Mouse (Mus musculus) hindbrain, embryonic 10.5 days (tissue): Measurements from ENCODE around the gene Slc6a4. TPM values are rescaled to one million over a fixed set of nuclear protein-coding genes. Genes with fewer than 3 reads are reported as not detected.

ENCODE experiments used
- DNase-seq: peaks from one replicate; pipeline ENCODE4 v3.0.0-alpha.2; 2017; ENCODE audit warnings: low spot score
- H3K27ac ChIP-seq: fragments of 300-500 bp; sonication (generic); 2 replicates; pipeline ENCODE4 v1.5.1; 2016; ENCODE audit warnings: mild to moderate bottlenecking, moderate library complexity
- H3K27me3 ChIP-seq: fragments of 300-500 bp; sonication (generic); 2 replicates; pipeline ENCODE4 v1.6.1; 2016; ENCODE audit warnings: mild to moderate bottlenecking; ENCODE audit not compliant: poor library complexity, insufficient read depth, severe bottlenecking
- H3K36me3 ChIP-seq: fragments of 300-500 bp; sonication (generic); 2 replicates; pipeline ENCODE4 v1.6.1; 2016; ENCODE audit warnings: mild to moderate bottlenecking, moderate library complexity
- H3K4me1 ChIP-seq: fragments of 300-500 bp; sonication (generic); replicated peaks from 2 replicates; pipeline ENCODE4 v1.6.1; 2016; ENCODE audit warnings: mild to moderate bottlenecking
- H3K4me3 ChIP-seq: fragments of 300-500 bp; sonication (generic); 2 replicates; pipeline ENCODE4 v1.5.1; 2016; ENCODE audit warnings: mild to moderate bottlenecking, moderate library complexity
- H3K9me3 ChIP-seq: fragments of 300-500 bp; sonication (generic); 2 replicates; pipeline ENCODE4 v1.6.1; 2016; ENCODE audit warnings: mild to moderate bottlenecking, moderate library complexity
- WGBS: fragments of 180-500 bp; shearing (Covaris S2); methylation state at CpG from one replicate; pipeline ENCODE4 v1.1.7; 2016; 5-methylcytosine and 5-hydroxymethylcytosine counted together
- polyA plus RNA-seq: library from polyadenylated mRNA; unstranded; fragments of >200 nt; fragmentation: Nextera tagmentation; extraction: Ambion mirVana; gene quantifications from 2 replicates; pipeline ENCODE4 v1.2.1, GENCODE M21; 2016

The Slc6a4 gene
- polyA plus RNA-seq, 1 experiment from 2014 or later = 0.63 TPM

DNA sequence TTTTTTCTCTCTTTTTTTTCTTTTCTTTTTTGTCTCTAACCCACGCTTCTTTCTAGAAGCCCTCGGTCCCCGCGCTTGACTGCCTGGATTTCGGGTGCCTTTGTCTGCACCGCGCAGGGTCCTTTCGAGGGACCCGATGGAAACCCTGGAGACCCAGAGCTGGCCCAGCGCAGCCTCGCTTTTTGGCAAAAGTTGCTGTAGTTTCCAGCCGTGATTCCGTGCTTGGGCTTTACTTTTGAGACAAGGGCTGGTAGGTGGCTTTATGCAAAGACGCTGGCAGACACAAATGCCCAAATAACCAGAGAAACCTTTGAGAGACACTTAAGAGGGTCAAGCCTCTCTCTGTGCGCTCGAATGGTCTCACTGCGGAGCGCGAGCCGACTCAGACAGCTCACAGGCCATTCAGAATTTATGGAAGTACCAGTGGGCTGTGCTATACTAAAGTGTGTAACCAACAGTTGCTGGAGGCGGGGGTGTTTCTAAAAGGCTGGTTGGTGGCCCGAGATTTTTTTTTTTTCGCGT lies 363 bp downstream of the Slc6a4 start:
- H3K27ac ChIP-seq = no peak overlapping the region; the same call in 1 of the 2 replicates
- no peaks in the 10 kb centered on the region for H3K9me3 ChIP-seq
- peaks cover 79% of the 10 kb centered on the region for H3K27me3 ChIP-seq
- no peaks in the 10 kb centered on the region for H3K36me3 ChIP-seq
- H3K4me3 ChIP-seq = peak overlapping the region; percentile 53
- 13% methylated on average over 24 of the region's 24 CpGs for WGBS
- peaks cover 32% of the 10 kb centered on the region for H3K4me1 ChIP-seq
- peak; percentile 55 for DNase-seq

DNA sequence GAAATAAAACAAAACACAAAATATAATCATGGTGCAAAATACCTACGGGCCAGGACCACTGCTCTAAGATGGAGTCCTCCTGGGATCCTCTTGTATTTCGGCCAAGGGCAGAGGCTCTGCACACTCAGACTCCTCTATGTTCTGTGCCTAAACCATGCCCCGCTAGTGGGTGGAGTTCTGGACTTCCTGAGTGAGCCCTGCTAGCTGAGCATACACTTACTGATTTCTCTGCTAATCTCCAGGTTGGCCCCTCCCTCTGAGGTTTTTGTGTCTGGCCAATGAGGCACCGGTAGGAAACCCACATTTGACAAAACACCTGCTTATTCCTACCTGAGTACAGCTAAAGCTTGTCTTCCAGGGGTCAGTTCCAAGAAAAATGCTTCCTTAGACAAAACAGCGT lies 2.3 kb downstream of the Slc6a4 start:
- Histone ChIP-seq H3K4me3 (no peak overlapping the region), H3K4me1 (peaks cover 30% of the 10 kb centered on the region), H3K27me3 (peaks cover 74% of the 10 kb centered on the region), H3K36me3 (no peaks in the 10 kb centered on the region), H3K9me3 (no peaks in the 10 kb centered on the region), H3K27ac (no peak overlapping the region)
- 63% methylated on average over 5 of the region's 5 CpGs for WGBS
- DNase-seq = no peak

DNA sequence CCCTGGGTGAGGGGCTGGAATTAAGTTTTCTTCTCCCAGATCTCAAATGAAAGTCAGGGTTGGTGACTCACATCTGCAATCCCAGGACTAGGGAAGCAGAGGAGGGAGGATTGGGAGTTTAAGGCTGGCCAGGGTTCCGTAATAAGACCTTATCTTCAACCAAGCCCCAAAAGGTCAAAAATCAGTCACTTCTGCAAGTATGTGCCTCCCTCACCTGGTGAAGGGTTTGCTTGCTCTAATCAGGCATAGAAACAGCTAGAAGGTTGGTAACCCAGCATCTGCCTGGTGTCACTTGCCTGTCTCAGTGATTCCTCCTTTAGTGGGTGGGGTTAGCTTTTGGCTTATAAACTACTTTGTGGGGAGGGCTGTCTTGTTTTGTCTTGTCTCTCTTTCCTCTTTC lies 4.0 kb downstream of the Slc6a4 start:
- Histone ChIP-seq H3K27me3 (peaks cover 58% of the 10 kb centered on the region), H3K4me3 (no peak overlapping the region), H3K4me1 (peaks cover 16% of the 10 kb centered on the region), H3K36me3 (no peaks in the 10 kb centered on the region), H3K9me3 (no peaks in the 10 kb centered on the region), H3K27ac (no peak overlapping the region)
- no peak for DNase-seq
- 83% methylated on average over 1 of the region's 1 CpGs for WGBS

DNA sequence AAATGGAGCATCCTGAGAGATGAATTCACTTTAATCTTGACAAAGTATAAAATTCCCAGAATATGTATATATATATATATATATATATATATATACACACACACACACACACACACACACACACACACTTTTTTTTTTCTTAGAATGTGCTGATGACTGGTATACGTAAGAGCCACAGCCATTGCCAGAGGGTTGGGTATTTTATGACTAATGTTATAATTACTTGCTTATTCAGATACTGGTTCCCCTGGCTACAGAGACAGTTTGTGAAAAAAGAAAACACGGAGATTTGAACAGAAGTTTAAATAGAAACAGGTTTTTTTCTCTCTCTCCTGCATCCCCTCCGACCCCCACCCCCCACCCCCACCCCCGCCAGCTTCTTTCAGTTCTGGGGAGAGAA lies 7.5 kb downstream of the Slc6a4 start:
- Histone ChIP-seq H3K27ac (no peak overlapping the region), H3K4me1 (no peaks in the 10 kb centered on the region), H3K27me3 (peaks cover 22% of the 10 kb centered on the region), H3K4me3 (no peak overlapping the region), H3K9me3 (no peaks in the 10 kb centered on the region), H3K36me3 (no peaks in the 10 kb centered on the region)
- no peak for DNase-seq
- WGBS = 63% methylated on average over 4 of the region's 4 CpGs

DNA sequence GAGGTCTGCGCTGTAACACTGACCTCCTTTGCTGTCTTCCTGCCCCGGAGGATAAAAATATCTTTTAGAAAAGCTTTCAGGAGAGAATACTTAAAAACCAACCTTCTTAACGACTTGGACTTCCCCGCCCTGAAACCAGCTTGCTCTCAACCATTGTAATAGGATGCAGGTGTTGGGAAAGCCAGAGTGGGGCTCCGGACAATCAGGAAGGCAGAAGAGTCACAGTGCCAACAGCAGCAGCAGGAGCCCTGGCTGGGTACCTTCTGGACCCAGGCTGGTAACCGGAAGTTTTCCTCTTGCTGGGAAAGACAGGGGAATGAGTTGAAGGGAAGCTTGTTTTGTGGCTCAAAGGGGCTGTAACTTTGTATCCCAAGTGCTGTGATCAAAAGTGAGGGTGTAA lies 8.2 kb downstream of the Slc6a4 start:
- no peaks in the 10 kb centered on the region for H3K9me3 ChIP-seq
- no peak overlapping the region for H3K27ac ChIP-seq
- DNase-seq = no peak
- no peak overlapping the region for H3K4me3 ChIP-seq
- WGBS = 57% methylated on average over 6 of the region's 6 CpGs
- H3K4me1 ChIP-seq = no peaks in the 10 kb centered on the region
- no peaks in the 10 kb centered on the region for H3K36me3 ChIP-seq
- peaks cover 15% of the 10 kb centered on the region for H3K27me3 ChIP-seq

DNA sequence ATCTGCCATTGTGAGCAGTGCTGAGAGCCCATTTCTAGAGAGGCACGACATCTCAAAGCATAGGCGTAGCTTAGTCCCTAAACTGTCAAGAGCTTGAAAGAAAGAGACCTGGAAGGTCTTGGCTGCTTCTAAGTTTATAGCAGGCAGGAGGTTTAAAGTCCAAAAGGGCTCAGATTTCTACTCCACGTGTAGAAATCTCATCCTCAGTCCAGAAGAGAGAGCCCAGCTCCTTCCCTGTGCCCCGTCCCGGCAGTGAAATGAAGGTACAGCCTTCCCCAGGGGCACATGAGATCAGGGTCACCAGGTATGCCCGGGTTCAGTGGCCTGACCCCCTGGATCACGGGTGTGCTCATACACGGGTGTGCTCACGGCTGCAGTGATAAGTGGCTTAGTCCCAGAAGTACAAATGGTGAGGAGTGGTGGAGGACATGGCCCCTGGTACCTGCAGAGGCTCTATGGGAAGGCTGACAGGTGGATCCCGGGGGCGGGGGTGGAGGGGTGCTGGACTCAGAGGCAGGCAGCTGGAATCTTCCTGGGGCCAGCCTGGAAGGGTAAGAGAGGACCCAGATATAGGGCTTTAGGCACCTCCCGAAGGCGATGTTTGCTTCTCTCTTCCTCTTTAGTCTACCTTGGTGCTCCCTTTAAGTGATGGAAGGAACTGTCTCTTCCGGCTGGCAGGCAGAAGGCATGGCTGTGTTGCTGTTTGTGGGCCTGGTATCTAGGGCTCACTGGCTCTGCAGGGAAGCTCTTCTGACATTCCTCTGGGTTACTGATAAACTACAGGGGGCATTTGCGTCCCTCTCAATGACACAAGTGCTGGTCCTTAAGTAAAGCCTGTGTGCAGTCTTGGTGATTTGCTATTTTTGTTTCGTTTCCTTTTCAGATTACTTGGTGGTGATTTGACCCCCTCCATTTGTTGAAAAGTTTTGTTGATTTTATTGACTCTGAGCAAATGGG lies 10.9 kb downstream of the Slc6a4 start:
- H3K27me3 ChIP-seq = no peaks in the 10 kb centered on the region; the same call in 1 of the 2 replicates
- H3K4me3 ChIP-seq = no peak overlapping the region
- WGBS = 82% methylated on average over 16 of the region's 16 CpGs
- peaks cover 3% of the 10 kb centered on the region; the same call in 1 of the 2 replicates for H3K4me1 ChIP-seq
- H3K9me3 ChIP-seq = no peaks in the 10 kb centered on the region
- DNase-seq = no peak
- H3K27ac ChIP-seq = no peak overlapping the region
- no peaks in the 10 kb centered on the region for H3K36me3 ChIP-seq

DNA sequence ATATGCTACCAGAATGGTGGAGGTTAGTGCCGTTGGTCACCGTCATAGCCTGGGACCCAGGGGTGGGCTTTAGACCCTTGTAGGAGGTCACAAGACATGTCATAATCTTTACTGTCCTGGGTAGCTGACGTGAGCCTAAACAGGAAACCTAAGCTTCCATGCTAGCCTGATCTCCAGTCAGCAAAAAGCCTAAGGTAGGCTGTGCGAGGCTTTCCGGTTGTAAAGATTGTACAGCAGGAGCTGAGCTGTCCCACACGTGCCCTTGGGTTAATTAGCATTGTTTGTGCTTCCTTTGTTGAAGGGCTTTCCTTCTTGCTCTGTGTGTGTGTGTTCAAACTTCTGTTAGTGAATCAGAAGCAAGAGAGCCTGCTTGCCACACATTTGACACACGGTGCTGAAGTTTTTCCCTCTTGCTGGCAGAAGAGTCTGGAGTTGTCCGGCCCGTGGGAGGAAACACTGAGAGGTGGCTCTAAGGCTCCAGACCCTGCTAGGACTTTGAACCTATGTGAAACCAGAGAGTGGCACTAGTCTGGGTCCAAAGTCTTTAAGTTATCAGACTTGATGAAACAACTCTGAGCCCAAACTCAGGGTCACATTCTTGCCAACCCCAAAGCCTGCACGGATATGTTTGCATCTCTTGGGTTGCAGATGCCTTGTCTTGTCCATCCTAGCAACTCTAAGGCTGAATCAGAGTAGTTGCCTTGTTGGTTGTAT lies 12.5 kb downstream of the Slc6a4 start:
- Histone ChIP-seq H3K27ac (no peak overlapping the region), H3K36me3 (no peaks in the 10 kb centered on the region), H3K4me3 (no peak overlapping the region), H3K27me3 (no peaks in the 10 kb centered on the region; the same call in 1 of the 2 replicates), H3K9me3 (no peaks in the 10 kb centered on the region), H3K4me1 (peaks cover 3% of the 10 kb centered on the region; the same call in 1 of the 2 replicates)
- DNase-seq = no peak
- WGBS = 85% methylated on average over 10 of the region's 10 CpGs

DNA sequence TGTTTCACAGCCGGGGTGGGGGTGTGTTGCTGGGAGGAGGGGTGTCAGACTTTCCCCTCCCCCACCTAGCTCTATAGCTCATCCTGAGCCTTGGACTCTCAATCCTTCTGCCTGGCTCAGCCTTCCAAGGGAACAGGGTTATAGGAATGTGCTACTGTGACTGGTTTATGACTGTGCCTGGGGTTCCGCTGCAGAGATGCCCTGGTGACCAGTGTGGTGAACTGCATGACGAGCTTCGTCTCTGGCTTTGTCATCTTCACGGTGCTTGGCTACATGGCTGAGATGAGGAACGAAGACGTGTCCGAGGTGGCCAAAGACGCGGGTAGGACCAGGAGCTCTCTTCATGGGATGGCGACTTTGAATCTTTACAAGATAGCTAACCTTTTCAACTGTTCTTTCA lies 19.6 kb downstream of the Slc6a4 start:
- WGBS = 84% methylated on average over 11 of the region's 11 CpGs
- Histone ChIP-seq H3K9me3 (no peaks in the 10 kb centered on the region), H3K27ac (no peak overlapping the region), H3K27me3 (no peaks in the 10 kb centered on the region), H3K4me3 (no peak overlapping the region), H3K4me1 (peaks cover 3% of the 10 kb centered on the region; the same call in 1 of the 2 replicates), H3K36me3 (no peaks in the 10 kb centered on the region)
- DNase-seq = no peak

DNA sequence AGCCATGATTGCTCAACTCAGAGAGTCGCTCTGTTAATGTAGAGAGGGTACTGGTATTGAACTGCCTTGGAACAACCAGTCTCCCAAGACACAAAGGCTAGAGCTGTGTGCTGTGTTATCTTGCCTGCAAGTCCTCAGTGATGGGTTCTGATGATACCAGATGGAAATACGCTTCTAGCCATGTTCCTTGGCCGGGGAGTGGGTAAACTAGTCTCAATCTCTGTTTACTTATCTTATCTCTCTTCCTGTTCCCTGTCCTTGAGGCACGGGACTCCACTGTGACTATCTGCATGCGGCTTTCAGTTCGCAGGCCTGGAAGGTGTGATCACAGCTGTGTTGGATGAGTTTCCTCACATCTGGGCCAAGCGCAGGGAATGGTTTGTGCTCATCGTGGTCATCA lies 21.1 kb downstream of the Slc6a4 start:
- no peak overlapping the region for H3K4me3 ChIP-seq
- no peaks in the 10 kb centered on the region for H3K27me3 ChIP-seq
- no peak overlapping the region for H3K27ac ChIP-seq
- no peak for DNase-seq
- 78% methylated on average over 8 of the region's 8 CpGs for WGBS
- no peaks in the 10 kb centered on the region for H3K36me3 ChIP-seq
- H3K9me3 ChIP-seq = no peaks in the 10 kb centered on the region
- no peaks in the 10 kb centered on the region for H3K4me1 ChIP-seq

DNA sequence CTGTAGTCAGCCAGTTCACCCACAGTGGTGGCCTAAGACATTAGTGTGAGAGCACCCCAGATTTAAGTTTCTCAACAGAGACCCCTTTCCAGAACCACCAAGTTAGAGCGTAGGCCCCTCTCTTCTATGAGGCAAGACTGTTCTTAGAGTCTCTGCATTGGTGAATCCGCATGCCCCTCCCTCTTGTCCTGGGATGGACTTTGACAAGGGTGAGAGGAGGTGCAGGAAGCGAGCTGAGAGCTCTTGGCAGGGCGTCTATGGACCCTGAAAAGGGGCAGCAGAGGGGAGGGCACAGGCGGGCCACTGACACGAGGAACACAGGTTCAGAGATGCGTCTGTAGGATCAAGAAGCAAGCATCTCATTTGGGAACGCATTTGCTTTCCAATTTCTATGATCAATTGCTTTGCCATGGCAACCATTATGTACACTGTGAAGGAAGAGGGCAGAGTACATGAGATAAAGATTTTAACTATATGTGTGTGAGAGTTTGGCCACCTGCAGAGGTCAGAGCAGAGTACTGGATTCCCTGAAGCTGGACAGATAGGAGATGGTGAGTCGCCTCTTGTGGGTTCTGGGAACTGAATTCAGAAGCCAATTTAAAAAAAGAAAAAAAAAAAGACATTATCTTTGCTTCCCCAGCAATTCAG lies 23.5 kb downstream of the Slc6a4 start:
- H3K9me3 ChIP-seq = no peaks in the 10 kb centered on the region
- H3K4me1 ChIP-seq = no peaks in the 10 kb centered on the region
- no peak overlapping the region for H3K27ac ChIP-seq
- DNase-seq = no peak
- H3K27me3 ChIP-seq = no peaks in the 10 kb centered on the region
- H3K36me3 ChIP-seq = no peaks in the 10 kb centered on the region
- H3K4me3 ChIP-seq = no peak overlapping the region
- WGBS = 78% methylated on average over 9 of the region's 9 CpGs

DNA sequence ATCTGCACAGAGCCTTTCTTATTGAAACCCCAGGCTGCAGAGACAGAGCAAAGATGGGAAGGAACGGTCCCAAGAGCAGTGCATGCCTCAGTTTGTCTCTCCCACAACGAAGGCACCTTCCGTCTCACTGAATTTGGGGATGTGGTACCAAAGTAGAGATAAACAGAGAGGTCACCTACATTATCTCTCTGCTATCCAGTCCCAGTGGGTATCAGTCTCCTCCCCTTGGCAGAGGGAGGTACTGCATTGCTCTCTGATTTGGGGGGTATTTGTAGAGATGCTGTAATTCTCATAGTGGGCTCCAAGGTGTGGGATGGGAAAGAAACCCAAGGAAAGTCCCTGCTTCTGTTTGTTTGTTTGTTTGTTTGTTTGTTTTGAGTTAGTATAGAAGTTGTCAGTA lies 28.2 kb downstream of the Slc6a4 start:
- Histone ChIP-seq H3K9me3 (no peaks in the 10 kb centered on the region), H3K4me1 (no peaks in the 10 kb centered on the region), H3K27ac (no peak overlapping the region), H3K27me3 (no peaks in the 10 kb centered on the region), H3K4me3 (no peak overlapping the region), H3K36me3 (no peaks in the 10 kb centered on the region)
- no peak for DNase-seq
- WGBS = 73% methylated on average over 3 of the region's 3 CpGs

DNA sequence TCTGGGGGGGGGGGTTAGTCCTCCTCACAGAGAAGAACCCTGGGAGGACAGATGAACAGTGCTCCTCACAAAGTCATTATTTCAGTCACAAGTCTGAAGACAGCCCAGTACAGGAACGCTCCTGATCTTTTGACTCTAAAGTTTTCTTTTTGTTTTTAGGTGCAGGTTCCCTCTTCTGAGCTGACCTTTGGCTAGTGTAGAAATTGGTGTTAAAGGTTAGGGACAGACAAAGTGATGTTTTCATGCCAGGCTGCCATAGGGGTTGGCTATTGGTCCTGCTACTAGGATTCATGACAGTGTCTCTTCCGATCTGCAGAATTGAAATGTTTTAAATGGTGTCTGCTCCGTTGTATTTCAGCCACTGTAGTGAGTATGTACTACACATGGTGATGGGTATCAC lies 29.8 kb downstream of the Slc6a4 start:
- no peaks in the 10 kb centered on the region for H3K36me3 ChIP-seq
- no peaks in the 10 kb centered on the region for H3K27me3 ChIP-seq
- H3K9me3 ChIP-seq = no peaks in the 10 kb centered on the region
- H3K4me1 ChIP-seq = no peaks in the 10 kb centered on the region
- no peak overlapping the region for H3K4me3 ChIP-seq
- WGBS = 91% methylated on average over 3 of the region's 3 CpGs
- no peak overlapping the region for H3K27ac ChIP-seq
- no peak for DNase-seq
